ENCODE assay signal across 22 mouse cellular contexts in the genomic region with DNA sequence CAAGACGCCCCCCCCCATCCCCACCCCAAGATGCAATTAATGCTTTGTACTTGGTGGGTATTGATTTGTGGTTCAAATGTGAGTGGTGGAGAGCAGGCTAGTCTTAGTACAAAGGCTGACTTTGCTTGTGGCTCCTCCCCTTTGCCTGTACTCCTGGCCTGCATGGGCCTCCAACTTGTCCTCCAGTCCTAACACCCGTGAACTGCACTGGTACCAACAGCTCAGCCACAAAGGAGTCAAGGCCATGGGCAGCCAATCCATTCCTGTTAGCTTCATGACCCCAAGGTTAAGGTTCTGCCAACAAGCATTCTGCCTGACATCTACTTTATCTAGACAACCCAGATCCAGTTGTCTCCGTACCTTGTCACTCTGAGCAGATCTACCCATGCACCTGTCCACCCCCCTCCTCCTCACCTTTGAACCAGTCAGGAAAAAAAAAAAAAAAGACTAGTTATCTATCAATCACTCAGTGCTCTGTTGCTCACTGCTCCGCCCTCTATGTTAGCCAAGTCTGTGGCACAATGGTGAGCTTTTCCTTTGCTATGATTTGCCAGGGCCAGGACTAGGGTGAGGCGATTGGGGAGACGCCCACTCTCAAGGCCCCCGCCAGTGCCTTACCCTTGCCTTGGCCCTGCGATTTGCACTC. TPM values are rescaled to one million over a fixed set of nuclear protein-coding genes. Genes with fewer than 3 reads are reported as not detected.
DNase-seq lines count a peak whose midpoint lies in the region; ATAC-seq and TF ChIP-seq lines count a peak whose summit lies in the region.
"Had no signal": no experiment of that assay in that cellular context is flagged by ENCODE, and none has a peak within 500 bp of the region (broad histone marks: within the 10 kb centered on the region; RNA-seq: fewer than 3 reads in every experiment).

No protein-coding gene starts in this region.

- peak; percentile 69 for DNase-seq in kidney, adult 2 months
- no peak for DNase-seq in kidney, postnatal 14 days
- DNase-seq in liver, embryonic 11.5 days (ENCODE audit: low spot score): no peak
- peak; percentile 34 for DNase-seq in yolk sac, embryonic 10.5 days (ENCODE audit: low spot score)
- no peak for DNase-seq in layer of hippocampus, postnatal 14 days (ENCODE audit: low spot score in 2 of 2)
- no peak for DNase-seq in adrenal gland, adult 18-20 months (ENCODE audit: low spot score in 2 of 2)
- DNase-seq: adrenal gland, adult 2 months; cerebellum, adult 11 months; cerebellum, adult 9-11 months; heart, postnatal 10 days; lung, adult 2 months; lung, postnatal 14 days; thymus, postnatal 36 days had no signal

- no peak overlapping the region for H3K27ac ChIP-seq in kidney, adult 2 months (ENCODE audit: insufficient read depth, low read depth, low read length)
- H3K27ac ChIP-seq in liver, embryonic 12.5 days: no peak overlapping the region
- H3K27ac ChIP-seq in liver, embryonic 11.5 days (ENCODE audit: low read depth, low read length): no peak overlapping the region
- no peak overlapping the region for H3K27ac ChIP-seq in liver, embryonic 16.5 days (ENCODE audit: low read length)
- H3K27ac ChIP-seq: embryonic facial prominence, embryonic 10.5 days; forebrain, embryonic 15.5 days; hindbrain, embryonic 10.5 days; midbrain, embryonic 12.5 days; neural tube, embryonic 15.5 days had no signal

- WGBS in kidney, adult 2 months: 71% methylated on average over 8 of the region's 8 CpGs
- 63% methylated on average over 8 of the region's 8 CpGs for WGBS in liver, embryonic 12.5 days (ENCODE audit: insufficient replicate concordance)
- WGBS in liver, embryonic 11.5 days: 81% methylated on average over 8 of the region's 8 CpGs
- 52% methylated on average over 8 of the region's 8 CpGs for WGBS in liver, embryonic 16.5 days (ENCODE audit: insufficient replicate concordance)

- H3K36me3 ChIP-seq in kidney, adult 2 months (ENCODE audit: control insufficient read depth, insufficient read depth, low read length): no peaks in the 10 kb centered on the region
- H3K36me3 ChIP-seq in liver, embryonic 12.5 days: no peaks in the 10 kb centered on the region
- H3K36me3 ChIP-seq in liver, embryonic 11.5 days (ENCODE audit: control insufficient read depth, insufficient read depth, low read length): no peaks in the 10 kb centered on the region
- H3K36me3 ChIP-seq in liver, embryonic 16.5 days (ENCODE audit: control insufficient read depth, insufficient read depth): no peaks in the 10 kb centered on the region
- H3K36me3 ChIP-seq: forebrain, embryonic 15.5 days; hindbrain, embryonic 10.5 days; midbrain, embryonic 12.5 days; neural tube, embryonic 15.5 days had no signal

- no peak overlapping the region for H3K9ac ChIP-seq in liver, embryonic 12.5 days
- no peak overlapping the region for H3K9ac ChIP-seq in liver, embryonic 11.5 days (ENCODE audit: low read depth, low read length)
- no peak overlapping the region for H3K9ac ChIP-seq in liver, embryonic 16.5 days (ENCODE audit: low read depth, low read length)
- H3K9ac ChIP-seq: forebrain, embryonic 15.5 days; midbrain, embryonic 12.5 days; neural tube, embryonic 15.5 days had no signal

- no peak for TF ChIP-seq POLR2A in kidney, adult 2 months (IDR thresholded peaks at IDR 0.05; ENCODE audit: low read depth, low read length)

- H3K27me3 ChIP-seq in kidney, adult 2 months (replicated peaks; ENCODE audit: control insufficient read depth, insufficient read depth, low read length): no peaks in the 10 kb centered on the region
- H3K27me3 ChIP-seq in liver, embryonic 12.5 days (replicated peaks): peaks cover 17% of the 10 kb centered on the region
- peaks cover 10% of the 10 kb centered on the region for H3K27me3 ChIP-seq in liver, embryonic 11.5 days (replicated peaks; ENCODE audit: control insufficient read depth, insufficient read depth, low read length)
- H3K27me3 ChIP-seq in liver, embryonic 16.5 days (ENCODE audit: control insufficient read depth, insufficient read depth, low read depth, low read length): no peaks in the 10 kb centered on the region
- H3K27me3 ChIP-seq: forebrain, embryonic 15.5 days had no signal

- ATAC-seq in liver, embryonic 12.5 days: peak; percentile 52
- no peak for ATAC-seq in liver, embryonic 11.5 days (replicated peaks; ENCODE audit: low FRiP score)
- peak; percentile 72 for ATAC-seq in liver, embryonic 16.5 days (ENCODE audit: low read depth)
- ATAC-seq: forebrain, embryonic 15.5 days; hindbrain, embryonic 16.5 days had no signal

- no peaks in the 10 kb centered on the region; the same call in 1 of the 2 replicates for H3K4me1 ChIP-seq in kidney, adult 2 months (ENCODE audit: control insufficient read depth, insufficient read depth, low read length)
- no peaks in the 10 kb centered on the region for H3K4me1 ChIP-seq in liver, embryonic 12.5 days
- H3K4me1 ChIP-seq in liver, embryonic 11.5 days (replicated peaks; ENCODE audit: control insufficient read depth, insufficient read depth, low read length): no peaks in the 10 kb centered on the region
- no peaks in the 10 kb centered on the region for H3K4me1 ChIP-seq in liver, embryonic 16.5 days (ENCODE audit: control insufficient read depth, low read depth, low read length)

- no peaks in the 10 kb centered on the region for H3K9me3 ChIP-seq in liver, embryonic 12.5 days (replicated peaks)
- H3K9me3 ChIP-seq in liver, embryonic 11.5 days (ENCODE audit: control insufficient read depth, low read length): no peaks in the 10 kb centered on the region
- no peaks in the 10 kb centered on the region for H3K9me3 ChIP-seq in liver, embryonic 16.5 days (replicated peaks; ENCODE audit: control insufficient read depth, low read length)
- H3K9me3 ChIP-seq: embryonic facial prominence, embryonic 10.5 days; forebrain, embryonic 15.5 days; hindbrain, embryonic 10.5 days; midbrain, embryonic 12.5 days; neural tube, embryonic 15.5 days had no signal

- TF ChIP-seq CTCF in kidney, adult 2 months (conservative IDR thresholded peaks at IDR 0.05; ENCODE audit: insufficient read depth, insufficient read length, low read depth, low read length): no peak

- H3K4me3 ChIP-seq in kidney, adult 2 months (ENCODE audit: insufficient read depth, low read depth, low read length): no peak overlapping the region
- no peak overlapping the region for H3K4me3 ChIP-seq in liver, embryonic 12.5 days
- H3K4me3 ChIP-seq in liver, embryonic 11.5 days (ENCODE audit: low read depth, low read length): no peak overlapping the region
- H3K4me3 ChIP-seq in liver, embryonic 16.5 days (ENCODE audit: low read depth, low read length): no peak overlapping the region
- H3K4me3 ChIP-seq: embryonic facial prominence, embryonic 10.5 days; forebrain, embryonic 15.5 days; hindbrain, embryonic 10.5 days; midbrain, embryonic 12.5 days; neural tube, embryonic 15.5 days had no signal

- no peak overlapping the region for H3K4me2 ChIP-seq in liver, embryonic 12.5 days
- no peak overlapping the region for H3K4me2 ChIP-seq in liver, embryonic 11.5 days
- H3K4me2 ChIP-seq in liver, embryonic 16.5 days (ENCODE audit: low read depth, low read length): no peak overlapping the region
- H3K4me2 ChIP-seq: forebrain, embryonic 15.5 days; heart, embryonic 11.5 days; midbrain, embryonic 12.5 days; neural tube, embryonic 15.5 days had no signal

RNA-seq across cellular contexts. Expression of a gene that starts 14.8 kb away (rescaled TPM):
- polyA plus RNA-seq in kidney, adult 2 months (2012; rRNA removed): 9.7 and 11.9 TPM in 2 replicates
- 0.12 and 0.25 TPM in 2 replicates for polyA plus RNA-seq in liver, embryonic 12.5 days (2016; fragmentation: Nextera tagmentation; extraction: Ambion mirVana)
- 0.34 and 0.47 TPM in 2 replicates for polyA plus RNA-seq in liver, embryonic 11.5 days (2014; fragmentation: Nextera tagmentation; extraction: Ambion mirVana)
- polyA plus RNA-seq in liver, embryonic 16.5 days (2015; fragmentation: Nextera tagmentation; extraction: Ambion mirVana): 0.13 and 0.18 TPM in 2 replicates
- total RNA-seq in layer of hippocampus, postnatal 14 days (2021): 10 to 100 TPM in 1 of 2 experiments, 1 to 10 TPM in 1; 8.9 to 10.1 TPM
- 1 to 10 TPM; 9.5 to 9.7 TPM for total RNA-seq in adrenal gland, adult 18-20 months (2021)

RNA-seq across cellular contexts. Expression of a gene that starts 33.3 kb away (rescaled TPM):
- 2.0 and 5.2 TPM in 2 replicates for polyA plus RNA-seq in kidney, adult 2 months (2012; rRNA removed)
- 52.7 and 65.9 TPM in 2 replicates for polyA plus RNA-seq in liver, embryonic 12.5 days (2016; fragmentation: Nextera tagmentation; extraction: Ambion mirVana)
- 75.7 and 82.0 TPM in 2 replicates for polyA plus RNA-seq in liver, embryonic 11.5 days (2014; fragmentation: Nextera tagmentation; extraction: Ambion mirVana)
- polyA plus RNA-seq in liver, embryonic 16.5 days (2015; fragmentation: Nextera tagmentation; extraction: Ambion mirVana): 35.7 and 38.8 TPM in 2 replicates
- 10 to 100 TPM; 34.4 to 39.2 TPM for total RNA-seq in layer of hippocampus, postnatal 14 days (2021)
- total RNA-seq in adrenal gland, adult 18-20 months (2021): 10 to 100 TPM; 47.7 to 66.1 TPM
- polyA plus RNA-seq: adrenal gland, adult 2 months had no signal

Comparison
In these comparisons a context has a peak if more than half of its experiments do, and no peak if none do; other contexts are left out.
1. DNase-seq: peak in kidney, adult 2 months (single experiment) and yolk sac, embryonic 10.5 days (single experiment); none in kidney, postnatal 14 days (single experiment), liver, embryonic 11.5 days (single experiment), layer of hippocampus, postnatal 14 days (0 of 2) and adrenal gland, adult 18-20 months (0 of 2).